Mouse (Mus musculus): Measurements from ENCODE around the gene Dppa1.

DNA sequence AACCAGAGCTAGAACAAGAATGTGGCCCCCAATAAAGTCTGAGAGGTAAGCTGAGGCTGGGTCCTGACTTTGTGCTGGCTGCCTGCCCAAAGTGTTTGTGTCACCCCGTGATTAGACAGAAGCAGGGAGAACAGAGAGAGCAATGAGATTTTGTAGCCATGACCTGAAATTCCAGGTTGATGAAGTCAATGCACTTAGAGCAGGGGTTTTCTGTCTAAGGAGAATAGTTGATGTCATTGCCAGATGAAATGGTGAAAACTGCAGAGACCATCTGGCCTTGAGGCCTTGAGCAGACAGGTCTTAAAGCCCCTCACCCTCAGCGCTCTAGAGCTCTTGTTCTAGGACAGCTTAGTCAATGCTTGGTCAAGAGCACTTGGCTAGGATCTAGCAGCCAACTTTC lies 36.6 kb downstream of the Dppa1 start:
- TF ChIP-seq CTCF (conservative IDR thresholded peaks at IDR 0.05; ENCODE audit: insufficient read depth, insufficient read length, low read depth, low read length) (no peak), POLR2A (IDR thresholded peaks at IDR 0.05; ENCODE audit: low read depth, low read length) (no peak)

All from kidney, adult 2 months (tissue).